Mouse (Mus musculus): ENCODE measurements around the gene Zfpl1. TPM values are rescaled to one million over a fixed set of nuclear protein-coding genes. Genes with fewer than 3 reads are reported as not detected.
"Not testable (repeated sequence)": the region's sequence is repeated elsewhere in the genome, so short reads cannot be mapped to it uniquely, and the experiment has no call there.

Zfpl1 gene
- total RNA-seq (2015; ENCODE audit: low replicate concordance) (6.3 and 6.5 TPM in 2 replicates), total RNA-seq (2017; ENCODE audit: low replicate concordance) (20.0 and 23.5 TPM in 2 replicates)

DNA sequence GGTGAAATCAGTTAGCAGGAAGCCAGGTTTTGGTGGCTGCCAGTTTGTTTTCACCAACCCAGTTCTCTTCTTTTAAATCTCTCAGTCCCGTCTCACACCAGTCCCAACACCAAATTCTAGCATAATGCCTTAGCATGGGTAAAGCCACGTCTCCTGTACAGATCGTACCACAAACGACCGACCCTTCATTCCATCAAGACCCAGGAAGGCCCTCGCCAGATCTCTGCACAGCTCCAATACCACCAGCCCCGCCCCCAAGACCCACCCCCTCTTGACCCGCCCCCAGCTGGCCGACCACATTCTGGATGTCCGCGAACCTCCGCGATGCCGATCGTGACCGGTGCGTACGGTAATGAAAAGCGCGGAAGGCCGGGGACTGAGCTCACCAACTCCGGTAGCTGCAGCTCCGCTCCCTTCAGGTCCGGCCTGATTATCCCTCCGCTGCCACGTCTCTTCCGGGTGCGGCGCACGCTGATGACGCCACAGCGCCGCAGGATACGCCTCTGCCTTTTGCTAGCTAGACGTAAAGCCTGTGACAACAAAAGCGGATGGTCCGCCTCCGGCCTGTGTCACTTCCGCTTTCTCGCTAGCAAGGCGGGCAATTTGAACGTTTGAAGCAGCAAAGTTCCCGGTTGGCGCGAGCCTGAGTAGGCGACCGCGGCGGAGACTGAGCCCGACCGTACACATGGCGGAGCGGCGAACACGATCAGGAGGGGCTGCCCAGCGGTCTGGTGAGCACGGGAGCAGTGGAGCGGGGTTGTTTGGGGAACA lies at the start of gene Zfpl1, which contains the start of gene Cdca5:
Gene Zfpl1 (minus strand): TSS at position 479 of the 771 bp plus-strand sequence.
Gene Cdca5 (plus strand): TSS at position 506 of the 771 bp plus-strand sequence.
- peak; percentile 91 for ATAC-seq (replicated peaks; ENCODE audit: low FRiP score, poor library complexity, severe bottlenecking)

DNA sequence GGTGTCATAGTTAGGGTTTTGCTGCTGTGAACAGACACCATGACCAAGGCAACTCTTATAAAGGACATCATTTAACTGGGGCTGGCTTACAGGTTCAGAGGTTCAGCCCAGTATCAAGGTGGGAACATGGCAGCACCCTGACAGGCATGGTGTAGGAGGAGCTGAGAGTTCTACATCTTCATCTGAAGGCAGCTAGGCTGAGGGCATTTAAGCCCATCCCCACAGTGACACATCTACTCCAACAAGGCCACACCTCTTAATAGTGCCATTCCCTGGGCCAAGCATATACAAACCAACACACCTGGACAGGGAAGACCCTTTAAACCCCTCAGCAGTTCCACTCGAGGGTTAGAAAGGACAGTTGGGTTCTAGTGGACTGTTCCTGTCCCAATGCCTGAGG lies 48.4 kb upstream of the Zfpl1 start:
- not testable (repeated sequence) for ATAC-seq (replicated peaks; ENCODE audit: low FRiP score, poor library complexity, severe bottlenecking)

DNA sequence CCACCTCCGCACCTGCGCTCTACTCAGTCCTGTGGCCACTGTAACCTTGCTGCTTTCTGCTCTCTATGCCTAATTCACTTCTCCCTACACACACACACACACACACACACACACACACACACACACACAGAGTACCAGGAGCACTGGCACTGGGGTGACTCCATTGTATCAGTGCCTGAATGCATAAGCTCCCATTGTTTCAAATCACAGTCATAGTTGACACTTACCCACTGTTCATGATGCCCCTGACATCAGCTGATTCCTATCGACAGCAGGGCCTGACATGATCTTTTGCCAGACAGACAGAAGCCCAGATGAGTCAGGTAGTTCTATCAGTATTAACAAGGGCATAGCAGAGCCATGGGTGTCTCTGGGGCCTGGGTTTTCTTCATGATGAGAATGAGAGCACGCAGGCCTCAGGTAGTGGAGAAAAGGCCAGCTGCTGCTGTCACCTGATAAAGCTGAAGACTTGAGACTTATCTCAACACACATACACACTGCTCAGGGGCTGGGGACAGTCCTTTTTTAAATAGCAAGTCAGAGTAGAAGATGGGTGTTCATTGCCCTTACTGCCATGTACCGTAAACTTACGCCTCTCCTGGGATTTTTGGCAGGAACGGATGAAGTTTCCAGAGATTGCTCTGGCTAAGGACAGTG lies 47.5 kb upstream of the Zfpl1 start:
- peak; percentile 76 for ATAC-seq (replicated peaks; ENCODE audit: low FRiP score, poor library complexity, severe bottlenecking)

DNA sequence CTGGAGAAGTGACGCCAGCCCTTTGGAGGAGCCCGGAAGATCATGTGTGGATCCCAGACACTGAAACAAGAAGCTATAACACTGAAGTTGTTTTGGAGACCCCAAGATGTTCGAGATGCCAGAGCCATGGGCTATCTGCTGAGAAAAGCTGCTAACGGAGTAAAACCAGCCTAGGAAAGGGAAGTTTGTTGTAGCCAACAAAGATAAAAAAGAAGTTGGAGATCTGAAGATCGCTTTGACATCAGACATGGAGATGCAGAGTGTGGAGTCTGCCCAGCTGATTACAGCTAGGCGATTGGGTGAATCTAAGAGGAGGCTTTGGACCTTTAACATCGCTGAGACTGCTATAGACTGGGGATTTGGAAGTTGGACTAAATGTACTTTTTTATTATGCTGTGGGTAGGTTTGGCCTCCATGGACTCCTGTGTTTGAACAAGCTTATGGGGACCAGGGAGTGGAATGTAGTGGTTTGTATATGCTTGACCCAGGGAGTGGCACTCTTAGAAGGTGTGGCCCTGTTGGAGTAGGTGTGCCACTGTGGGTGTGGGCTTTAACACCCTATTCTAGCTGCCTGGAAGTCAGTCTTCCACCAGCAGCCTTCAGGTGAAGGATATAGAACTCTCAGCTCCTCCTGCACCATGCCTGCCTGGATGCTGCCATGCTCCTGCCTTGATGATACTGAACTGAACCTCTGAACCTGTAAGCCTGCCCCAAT lies 45.8 kb upstream of the Zfpl1 start:
- not testable (repeated sequence) for ATAC-seq (replicated peaks; ENCODE audit: low FRiP score, poor library complexity, severe bottlenecking)

DNA sequence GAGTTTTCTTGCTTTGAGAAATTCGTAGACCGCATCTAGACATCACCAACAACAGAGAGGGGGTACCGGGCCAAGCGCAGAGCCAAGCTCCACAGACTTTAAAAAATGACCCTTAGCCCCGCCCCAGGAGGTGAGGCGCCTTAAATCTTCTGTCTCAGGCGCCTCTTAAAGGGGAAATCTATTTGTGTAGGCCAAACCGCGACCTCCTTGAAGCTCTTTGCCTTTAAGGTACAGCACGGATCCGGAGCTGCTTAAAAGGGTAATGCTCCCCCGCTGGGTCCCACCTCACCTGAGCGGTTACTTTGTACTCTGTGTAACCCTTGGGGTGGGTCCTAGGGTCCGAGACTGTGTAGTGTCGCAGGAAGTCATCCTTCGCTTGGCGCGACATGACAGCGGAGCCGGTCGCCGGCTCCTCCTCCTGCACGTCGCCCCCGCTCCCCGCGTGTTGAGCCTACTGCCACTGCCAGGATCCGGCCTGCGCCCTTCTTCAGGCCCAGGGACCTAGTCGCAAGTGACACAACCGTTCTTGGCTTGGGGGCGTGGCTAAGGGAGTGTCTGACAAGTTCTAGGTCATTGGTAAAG lies 43.1 kb upstream of the Zfpl1 start, which contains the start of gene Snx15:
Gene Snx15 (minus strand): TSS at position 545 of the 582 bp plus-strand sequence.
- ATAC-seq (replicated peaks; ENCODE audit: low FRiP score, poor library complexity, severe bottlenecking) = peak; percentile 86

DNA sequence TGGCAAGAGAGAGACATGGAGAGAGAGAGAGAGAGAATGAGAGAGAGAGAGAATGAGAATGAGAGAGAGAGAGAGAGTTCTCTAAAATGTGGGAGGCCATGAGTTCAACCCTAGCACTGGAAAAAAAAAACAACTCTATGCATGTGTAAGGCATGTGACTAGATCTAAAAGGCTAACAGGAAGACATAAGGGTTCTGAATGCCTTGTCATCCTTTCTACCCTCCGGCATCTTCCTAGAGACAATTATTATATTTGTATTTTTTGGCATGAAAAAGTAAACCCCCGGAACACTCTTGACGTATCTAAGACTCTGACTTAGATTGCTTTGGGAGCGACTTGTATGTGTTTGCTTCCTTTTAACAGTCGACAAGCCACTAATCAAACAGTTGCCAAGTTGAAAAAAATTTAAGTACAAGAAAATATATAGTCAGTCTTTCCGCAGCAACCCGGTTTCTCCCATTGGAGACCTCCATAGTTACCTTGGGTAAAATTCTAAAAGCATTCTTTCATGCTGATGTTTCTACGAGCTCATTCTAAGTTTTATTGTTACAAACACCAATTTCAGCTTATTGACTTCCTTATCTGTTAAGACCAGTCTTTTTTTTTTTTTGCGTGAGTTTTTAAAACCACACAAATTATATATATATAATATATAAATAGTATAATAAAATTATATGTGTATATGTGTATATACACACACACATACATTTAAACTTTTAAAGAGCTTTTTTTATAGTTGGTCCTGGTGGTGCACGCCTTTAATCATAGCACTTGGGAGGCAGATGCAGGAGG lies 42.2 kb upstream of the Zfpl1 start:
- ATAC-seq (replicated peaks; ENCODE audit: low FRiP score, poor library complexity, severe bottlenecking) = no peak

DNA sequence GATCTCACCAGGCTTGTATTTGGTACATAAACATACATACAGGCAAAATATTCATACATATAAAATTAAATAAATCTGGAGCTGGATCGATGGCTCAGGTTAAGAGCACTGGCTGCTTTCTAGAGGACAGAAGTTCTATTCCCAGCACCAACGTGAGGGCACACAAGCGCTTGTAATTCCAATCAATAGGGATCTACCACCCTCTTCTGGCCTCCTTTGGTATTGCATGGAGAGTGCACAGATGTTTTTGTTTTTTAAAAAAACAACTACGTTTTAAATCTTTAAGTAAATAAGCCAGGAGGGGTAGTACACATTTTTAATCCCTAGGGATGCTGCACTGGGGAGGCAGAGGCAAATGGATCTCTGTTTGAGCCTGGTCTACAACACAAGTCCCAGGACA lies 41.5 kb upstream of the Zfpl1 start:
- ATAC-seq (replicated peaks; ENCODE audit: low FRiP score, poor library complexity, severe bottlenecking) = peak; percentile 39; the same call in 1 of the 2 replicates

DNA sequence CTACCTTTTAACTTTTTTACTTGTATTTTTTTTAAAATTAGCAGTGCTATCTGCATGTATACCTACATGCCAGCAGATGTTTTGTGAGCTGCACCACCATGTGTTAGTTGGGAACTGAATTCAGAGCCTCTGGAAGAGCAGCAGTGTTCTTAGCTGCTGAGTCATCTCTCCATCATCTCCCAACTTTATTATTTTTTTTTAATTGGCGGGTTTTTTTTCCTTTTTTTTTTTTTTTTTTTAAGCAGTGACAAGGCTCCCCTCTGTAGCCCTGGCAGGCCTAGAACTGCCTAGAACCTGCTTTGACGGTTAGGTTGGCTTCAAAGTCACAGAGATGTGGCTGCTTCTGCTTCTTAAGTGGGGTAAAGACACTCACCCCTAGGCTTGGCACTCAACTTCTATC lies 40.1 kb upstream of the Zfpl1 start:
- ATAC-seq (replicated peaks; ENCODE audit: low FRiP score, poor library complexity, severe bottlenecking) = no peak

DNA sequence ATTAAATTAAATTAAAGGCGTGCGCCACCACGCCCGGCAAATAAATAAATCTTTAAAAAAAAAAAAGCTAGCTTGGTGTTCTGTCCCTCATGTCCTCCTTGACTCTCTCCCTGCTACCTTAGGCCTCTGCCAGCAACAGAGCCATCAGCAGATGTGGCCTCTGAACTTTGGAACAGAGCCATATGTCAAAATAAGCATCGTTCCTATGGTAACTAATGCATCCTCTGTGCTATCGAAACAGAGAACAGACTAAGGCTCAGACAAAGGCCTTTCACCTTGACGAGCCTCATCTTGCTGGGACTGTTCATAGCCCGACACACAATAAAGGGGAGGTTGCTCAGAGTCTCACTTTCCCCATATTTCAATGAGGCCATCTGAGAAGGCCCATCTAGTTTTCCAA lies 38.6 kb upstream of the Zfpl1 start:
- no peak for ATAC-seq (replicated peaks; ENCODE audit: low FRiP score, poor library complexity, severe bottlenecking)

DNA sequence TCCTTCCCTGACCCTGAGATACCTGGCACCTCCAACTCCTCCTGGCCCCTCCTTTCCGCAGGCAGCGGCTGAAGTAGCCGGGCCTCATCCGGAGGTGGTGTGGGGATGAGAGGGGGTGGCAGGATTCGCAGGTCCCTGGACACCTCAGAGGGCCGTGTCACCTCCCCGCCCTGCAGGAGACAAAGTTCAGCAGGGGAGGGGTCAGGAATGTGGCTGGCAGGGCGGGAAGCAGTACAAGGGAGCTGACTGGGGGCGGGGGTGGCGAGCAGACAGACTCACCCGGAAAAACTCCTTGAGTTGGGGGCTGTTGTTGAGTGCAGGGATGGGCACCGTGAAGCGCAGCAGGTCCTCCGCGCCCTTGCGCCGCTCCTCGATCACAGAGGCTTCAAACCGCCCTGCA lies 37.0 kb upstream of the Zfpl1 start:
- no peak for ATAC-seq (replicated peaks; ENCODE audit: low FRiP score, poor library complexity, severe bottlenecking)

DNA sequence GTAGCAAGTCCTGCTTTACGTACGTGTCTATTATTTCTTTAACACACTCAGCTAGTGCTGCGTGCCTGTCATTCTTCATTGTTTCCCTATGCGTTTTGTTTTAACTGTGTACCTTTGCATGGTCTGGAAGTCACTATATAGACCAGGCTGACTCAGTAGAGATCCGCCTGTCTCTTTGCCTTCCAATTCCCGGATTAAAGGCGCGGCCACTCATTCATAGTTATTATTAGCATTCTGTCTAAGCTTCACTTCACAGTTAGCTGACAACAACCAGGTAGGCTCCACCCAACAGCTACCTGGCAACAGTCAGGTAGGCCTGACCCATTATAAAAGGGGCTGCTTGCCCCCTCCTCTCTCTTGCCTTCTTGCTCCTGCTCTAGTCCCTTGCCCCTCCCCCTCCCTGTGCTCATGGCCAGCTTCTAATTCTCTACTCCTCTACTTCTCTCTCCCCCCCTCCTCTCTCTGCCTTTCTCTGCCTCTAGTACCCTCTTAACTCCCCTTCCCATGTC lies 34.0 kb upstream of the Zfpl1 start:
- peak; percentile 23 for ATAC-seq (replicated peaks; ENCODE audit: low FRiP score, poor library complexity, severe bottlenecking)

DNA sequence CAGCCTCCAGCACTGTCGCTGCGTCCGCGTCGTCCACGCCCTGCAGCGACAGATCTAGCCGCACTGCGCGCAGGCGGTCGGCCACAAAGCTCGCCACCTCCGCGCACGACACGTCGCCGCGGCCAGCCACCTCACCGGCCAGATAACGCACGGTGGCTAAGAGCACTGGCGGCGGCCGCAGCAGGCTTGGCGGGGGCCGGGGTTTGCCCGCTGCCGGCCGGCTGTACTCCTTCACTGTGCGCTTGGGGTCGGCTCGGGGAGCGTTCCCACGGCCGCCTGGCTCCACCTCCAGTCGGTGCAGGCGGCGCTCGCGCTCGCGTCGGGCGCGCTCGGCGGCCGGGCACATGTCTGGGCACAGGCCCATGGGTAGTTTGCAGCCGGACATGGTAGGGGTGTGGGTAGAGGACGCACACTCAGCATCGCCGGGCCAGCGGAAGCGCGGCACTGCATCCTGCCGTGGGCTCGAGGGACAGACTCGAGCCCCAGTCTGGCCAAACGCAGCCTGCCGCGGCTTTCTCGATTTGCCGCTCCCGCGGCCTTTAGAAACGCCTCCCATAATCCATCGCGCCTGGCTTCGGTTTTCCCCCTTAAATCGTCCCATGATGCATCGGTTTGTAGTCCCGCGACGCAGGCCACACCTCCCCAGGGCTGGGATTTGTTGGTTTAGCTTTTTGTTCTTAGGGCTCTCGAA lies 33.4 kb upstream of the Zfpl1 start, which contains the start of gene Sac3d1:
Gene Sac3d1 (minus strand): TSS at position 665 of the 691 bp plus-strand sequence.
- ATAC-seq (replicated peaks; ENCODE audit: low FRiP score, poor library complexity, severe bottlenecking) = peak; percentile 87

DNA sequence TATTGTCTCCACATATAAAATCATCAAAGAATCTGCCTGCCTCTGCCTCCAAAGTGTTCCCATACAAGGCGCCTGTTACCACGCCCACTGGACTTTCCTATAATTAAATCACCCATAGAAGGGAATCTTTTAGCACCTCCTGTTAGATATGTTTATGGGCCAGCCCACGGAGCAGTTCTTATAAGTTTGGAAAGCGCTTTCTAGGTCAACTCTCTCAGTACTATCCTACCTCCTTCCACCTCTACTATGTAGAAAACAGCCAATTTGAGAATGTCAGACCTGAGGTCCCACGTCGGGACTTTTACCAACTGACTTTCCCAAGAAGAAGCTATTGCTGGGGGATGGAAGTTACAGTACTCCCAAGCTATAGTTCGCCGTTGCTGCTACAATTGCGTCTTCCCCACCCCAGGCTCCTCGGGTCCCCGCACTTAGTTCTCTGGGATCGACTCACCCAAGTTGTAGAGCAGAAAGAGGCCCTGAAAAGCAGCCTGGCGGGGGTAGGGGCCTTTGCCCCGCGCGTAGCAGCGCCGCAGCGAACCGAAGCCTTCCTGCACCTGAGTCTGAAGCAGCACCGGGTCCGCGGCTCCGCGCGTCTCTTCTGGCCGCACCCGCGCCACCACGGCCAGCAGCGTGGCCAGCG lies 32.7 kb upstream of the Zfpl1 start:
- ATAC-seq (replicated peaks; ENCODE audit: low FRiP score, poor library complexity, severe bottlenecking) = no peak

DNA sequence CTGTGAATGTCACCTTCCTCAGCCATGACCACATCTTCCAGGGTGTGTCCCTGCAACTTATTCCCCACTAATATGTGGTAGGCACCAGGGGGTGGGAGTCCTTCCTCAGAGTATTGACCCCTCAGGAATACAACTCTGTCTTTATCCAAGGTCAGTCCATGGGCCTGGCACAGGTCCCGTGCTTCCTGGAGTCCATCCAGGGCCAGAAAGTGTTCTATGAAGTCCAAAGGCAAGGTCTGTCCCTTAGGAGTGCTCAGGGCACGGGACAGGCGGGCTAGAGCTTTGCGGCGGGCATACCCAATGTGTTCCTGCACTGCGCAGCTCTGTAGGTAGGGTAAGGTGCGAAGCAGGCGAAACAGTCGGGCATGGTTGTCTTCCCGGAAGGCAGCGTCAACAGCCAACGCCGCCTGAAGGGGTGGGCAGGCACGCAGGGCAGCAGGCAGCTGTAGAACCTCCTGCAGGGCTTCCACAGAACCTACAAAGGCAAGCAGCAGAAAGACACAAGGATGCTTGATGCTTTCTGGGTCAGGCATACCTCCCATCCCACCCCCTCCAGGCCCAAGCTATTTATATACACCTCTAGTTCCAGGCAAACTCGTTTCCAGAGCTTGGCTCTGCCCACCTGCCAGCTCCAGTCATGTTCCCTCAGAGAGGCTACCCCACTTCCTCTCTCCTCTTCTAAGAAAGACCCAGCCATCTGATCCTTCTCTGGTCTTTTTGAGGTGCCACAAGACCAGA lies 31.5 kb upstream of the Zfpl1 start:
- no peak for ATAC-seq (replicated peaks; ENCODE audit: low FRiP score, poor library complexity, severe bottlenecking)

DNA sequence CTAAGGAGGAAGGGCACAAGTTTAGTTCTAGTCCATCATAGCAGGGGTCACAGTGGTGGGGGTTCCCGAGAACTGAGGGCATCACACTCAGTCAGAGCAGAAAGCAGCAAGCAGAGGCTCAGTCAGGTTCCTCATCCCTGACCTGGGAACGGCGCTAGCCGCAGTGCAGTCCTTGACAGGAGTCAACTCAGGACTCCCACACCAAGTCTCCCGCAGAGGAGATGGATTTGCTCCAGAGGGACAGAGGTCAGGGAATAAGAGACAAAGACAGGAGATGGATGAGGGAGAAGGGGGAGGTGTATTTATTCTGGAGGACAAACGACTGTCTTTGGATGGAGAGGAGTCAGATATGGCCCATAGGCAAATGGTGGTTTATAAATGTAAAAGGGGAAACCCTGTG lies 28.4 kb upstream of the Zfpl1 start:
- ATAC-seq (replicated peaks; ENCODE audit: low FRiP score, poor library complexity, severe bottlenecking) = no peak

DNA sequence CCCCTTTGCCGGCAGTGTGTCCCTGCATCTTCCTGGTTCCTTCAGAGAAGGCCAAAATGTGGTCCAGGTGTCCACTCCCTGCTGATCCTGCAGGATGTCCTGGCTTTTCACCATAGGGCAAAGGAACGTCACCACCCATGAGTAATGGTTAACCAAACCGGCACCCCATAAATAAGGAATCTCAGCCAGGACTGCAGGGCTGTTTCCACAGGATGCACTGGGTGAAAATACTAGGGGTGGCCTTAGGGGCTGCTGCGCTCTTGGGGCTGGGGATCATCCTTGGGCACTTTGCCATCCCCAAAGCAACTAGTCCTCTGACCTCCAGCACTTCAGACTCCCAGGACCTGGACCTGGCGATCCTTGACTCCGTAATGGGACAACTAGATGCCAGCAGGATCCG lies 20.8 kb upstream of the Zfpl1 start, which contains the start of gene Naaladl1:
Gene Naaladl1 (plus strand): TSS at position 197 of the 400 bp plus-strand sequence.
- no peak for ATAC-seq (replicated peaks; ENCODE audit: low FRiP score, poor library complexity, severe bottlenecking)

DNA sequence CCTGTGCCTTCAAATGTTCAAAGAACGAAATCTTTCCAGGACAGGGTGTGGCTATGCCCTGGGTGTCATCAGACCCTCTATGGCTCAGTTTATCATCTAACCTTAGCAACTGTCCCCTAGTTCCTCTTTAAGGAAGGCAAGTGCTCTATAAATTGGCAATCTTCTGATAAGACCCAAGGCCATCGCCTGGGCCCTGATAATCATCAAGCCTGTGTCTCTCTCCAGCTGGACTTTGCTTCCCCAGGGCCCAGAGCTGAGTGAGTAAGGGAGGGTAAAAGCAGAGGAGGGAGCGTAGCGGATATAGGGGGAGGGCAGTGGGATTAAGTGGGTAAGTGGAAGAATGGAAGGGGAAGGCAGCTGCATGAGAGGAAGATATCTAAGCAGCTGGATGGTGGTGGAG lies 19.7 kb upstream of the Zfpl1 start:
- no peak for ATAC-seq (replicated peaks; ENCODE audit: low FRiP score, poor library complexity, severe bottlenecking)

All from erythroid progenitor cell, adult 5-6 weeks (primary cell).